Mouse (Mus musculus): ENCODE data around the gene Fam228b. TPM values are rescaled to one million over a fixed set of nuclear protein-coding genes. Genes with fewer than 3 reads are reported as not detected.
"Not testable (repeated sequence)": the region's sequence is repeated elsewhere in the genome, so short reads cannot be mapped to it uniquely, and the experiment has no call there.

Gene Fam228b
- polyA plus RNA-seq, 1 experiment from 2014 or later, result 5.6 TPM

DNA sequence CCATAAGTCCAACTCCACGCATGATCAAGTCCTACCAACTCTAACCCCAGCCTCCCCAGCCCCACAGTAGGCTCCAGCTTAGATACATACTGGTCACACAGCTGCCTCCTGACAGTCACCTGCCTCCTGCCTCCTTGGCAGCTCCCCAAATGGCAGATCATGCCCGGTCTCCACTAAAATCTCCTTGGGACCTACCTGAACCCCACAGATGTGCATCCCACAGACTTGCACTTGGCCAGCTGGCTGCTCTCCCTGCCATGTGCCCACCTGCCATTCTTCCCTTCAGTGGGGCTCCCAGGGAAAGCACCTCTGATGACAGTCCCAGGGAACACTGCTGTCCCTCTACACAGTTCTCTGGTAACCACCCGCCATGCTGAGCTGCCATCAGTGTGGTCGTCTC lies 60.8 kb downstream of the Fam228b start:
- Histone ChIP-seq H3K4me1 (no peaks in the 10 kb centered on the region), H3K27me3 (no peaks in the 10 kb centered on the region), H3K9ac (no peak overlapping the region), H3K36me3 (peaks cover 50% of the 10 kb centered on the region), H3K4me2 (replicated peaks) (no peak overlapping the region), H3K4me3 (no peak overlapping the region), H3K9me3 (no peaks in the 10 kb centered on the region), H3K27ac (no peak overlapping the region)
- no peak for ATAC-seq (ENCODE audit: low FRiP score, low read depth)
- WGBS, result 77% methylated on average over 4 of the region's 4 CpGs

DNA sequence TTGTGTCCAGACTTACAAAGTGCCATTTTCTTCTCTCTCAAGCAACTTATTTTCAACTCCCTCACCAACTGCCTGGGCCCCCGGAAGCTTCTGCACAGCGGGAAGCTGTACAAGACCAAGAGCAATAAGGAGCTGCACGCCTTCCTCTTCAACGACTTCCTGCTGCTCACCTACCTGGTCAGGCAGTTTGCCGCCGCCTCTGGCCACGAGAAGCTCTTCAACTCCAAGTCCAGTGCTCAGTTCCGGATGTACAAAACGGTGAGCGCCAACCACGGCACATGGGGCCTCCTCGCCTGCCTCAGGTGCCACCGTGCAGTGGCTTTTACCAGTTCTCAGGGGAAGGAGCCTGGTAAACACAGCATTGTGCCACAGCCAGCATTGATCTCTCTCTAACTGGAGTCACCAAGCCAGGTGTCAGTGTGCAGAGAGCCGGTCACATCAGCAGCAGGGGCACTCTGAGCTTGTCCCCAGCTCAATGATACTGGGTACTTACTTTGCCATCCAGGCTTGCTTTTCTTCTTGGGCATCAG lies 61.5 kb downstream of the Fam228b start:
- WGBS, result 80% methylated on average over 14 of the region's 14 CpGs
- peaks cover 45% of the 10 kb centered on the region for H3K36me3 ChIP-seq
- H3K9me3 ChIP-seq, result no peaks in the 10 kb centered on the region
- no peak for ATAC-seq (ENCODE audit: low FRiP score, low read depth)
- H3K9ac ChIP-seq, result no peak overlapping the region
- no peak overlapping the region for H3K27ac ChIP-seq
- H3K4me1 ChIP-seq, result no peaks in the 10 kb centered on the region
- H3K4me2 ChIP-seq (replicated peaks), result no peak overlapping the region
- H3K27me3 ChIP-seq, result no peaks in the 10 kb centered on the region
- H3K4me3 ChIP-seq, result no peak overlapping the region

DNA sequence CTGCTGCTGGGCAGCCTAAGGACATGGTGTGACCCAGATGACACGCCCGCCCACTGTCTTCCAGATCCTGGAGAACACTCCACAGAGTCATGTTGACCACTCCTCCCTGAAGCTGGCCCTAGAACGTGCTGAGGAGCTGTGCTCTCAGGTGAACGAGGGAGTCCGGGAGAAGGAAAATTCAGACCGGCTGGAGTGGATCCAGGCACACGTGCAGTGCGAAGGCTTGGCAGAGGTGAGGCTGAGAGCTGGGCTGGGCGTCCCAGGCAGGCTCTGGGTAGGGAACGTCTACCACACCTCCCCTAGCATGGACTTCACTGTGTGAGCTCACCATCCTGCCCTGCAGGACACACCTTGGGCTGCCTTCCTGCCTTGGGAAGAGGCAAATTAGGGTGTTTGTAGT lies 62.2 kb downstream of the Fam228b start:
- H3K4me3 ChIP-seq, result no peak overlapping the region
- H3K27ac ChIP-seq, result no peak overlapping the region
- ATAC-seq (ENCODE audit: low FRiP score, low read depth), result no peak
- H3K9ac ChIP-seq, result no peak overlapping the region
- peaks cover 46% of the 10 kb centered on the region for H3K36me3 ChIP-seq
- no peaks in the 10 kb centered on the region for H3K9me3 ChIP-seq
- WGBS, result 80% methylated on average over 10 of the region's 10 CpGs
- H3K4me1 ChIP-seq, result no peaks in the 10 kb centered on the region
- no peak overlapping the region for H3K4me2 ChIP-seq (replicated peaks)
- no peaks in the 10 kb centered on the region for H3K27me3 ChIP-seq

DNA sequence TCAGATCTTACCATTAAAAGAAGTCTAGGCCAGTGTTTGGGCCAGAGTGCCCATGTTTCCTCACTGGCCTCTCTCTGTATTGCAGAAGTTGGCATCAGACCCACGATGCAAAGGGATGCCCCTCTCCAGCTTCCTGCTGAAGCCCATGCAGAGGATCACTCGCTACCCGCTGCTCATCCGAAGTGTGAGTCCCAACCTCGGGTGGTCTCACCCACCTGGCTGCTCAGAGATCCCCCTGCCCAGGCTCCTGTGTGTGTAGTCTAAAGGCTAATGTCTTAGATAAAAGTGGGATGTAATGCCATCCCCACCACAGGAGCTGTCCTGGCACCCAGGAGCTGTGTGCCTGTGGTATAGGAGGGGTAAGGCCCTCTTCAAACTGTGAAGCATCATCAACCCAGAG lies 62.9 kb downstream of the Fam228b start:
- 95% methylated on average over 5 of the region's 5 CpGs for WGBS
- peaks cover 52% of the 10 kb centered on the region for H3K36me3 ChIP-seq
- no peak for ATAC-seq (ENCODE audit: low FRiP score, low read depth)

DNA sequence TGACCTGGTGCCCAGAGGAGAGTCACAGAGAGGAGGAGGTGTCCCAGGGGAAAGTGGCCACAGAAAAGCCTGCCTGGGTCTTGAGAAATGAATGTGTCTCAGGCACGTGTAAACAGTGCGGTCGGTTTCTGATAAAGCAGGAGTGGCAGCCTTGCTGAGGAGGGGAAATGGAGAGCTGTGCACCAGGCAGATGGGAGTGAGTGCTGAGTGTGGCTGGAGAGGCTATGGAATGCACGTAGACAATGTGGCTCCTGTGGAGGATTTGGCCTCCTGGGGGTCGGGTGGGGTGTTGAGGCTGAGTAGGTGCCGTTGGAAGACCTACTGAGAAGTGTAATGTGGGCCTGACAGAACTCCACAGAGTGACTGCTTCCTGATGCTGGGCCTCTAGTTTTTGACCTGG lies 63.4 kb downstream of the Fam228b start:
- H3K4me3 ChIP-seq; H3K9me3 ChIP-seq; H3K27ac ChIP-seq; H3K4me2 ChIP-seq (replicated peaks); ATAC-seq (ENCODE audit: low FRiP score, low read depth); H3K27me3 ChIP-seq; H3K4me1 ChIP-seq; H3K9ac ChIP-seq: not testable (repeated sequence)
- peaks cover 53% of the 10 kb centered on the region for H3K36me3 ChIP-seq
- 80% methylated on average over 6 of the region's 6 CpGs for WGBS

More for the DNA sequence above, 62.9 kb downstream of the Fam228b start:
- H3K9me3 ChIP-seq, result no peaks in the 10 kb centered on the region
- H3K4me2 ChIP-seq (replicated peaks), result no peak overlapping the region
- H3K9ac ChIP-seq, result no peak overlapping the region
- no peaks in the 10 kb centered on the region for H3K27me3 ChIP-seq
- no peaks in the 10 kb centered on the region for H3K4me1 ChIP-seq
- no peak overlapping the region for H3K4me3 ChIP-seq
- H3K27ac ChIP-seq, result no peak overlapping the region

DNA sequence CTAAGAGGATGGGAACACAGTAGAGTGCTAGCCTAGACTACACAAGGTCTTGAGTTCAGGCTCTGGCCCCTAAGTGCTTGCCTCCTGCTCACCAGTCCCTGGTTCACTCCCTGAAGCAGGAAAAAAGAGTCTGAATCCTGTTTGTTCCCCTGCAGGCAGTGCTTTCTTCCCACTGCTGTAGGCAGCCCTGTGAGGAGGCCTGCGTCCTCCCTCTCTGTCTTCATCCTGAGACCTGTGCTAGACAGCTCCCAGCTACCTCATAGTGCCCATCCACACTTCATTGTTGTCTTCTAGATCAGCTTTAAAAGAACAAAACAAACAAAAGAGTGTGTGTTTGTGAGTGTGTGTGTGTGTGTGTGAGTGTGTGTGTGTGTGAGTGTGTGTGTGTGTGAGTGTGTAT lies 74.5 kb downstream of the Fam228b start:
- no peak overlapping the region for H3K4me2 ChIP-seq (replicated peaks)
- H3K4me1 ChIP-seq, result no peaks in the 10 kb centered on the region
- no peaks in the 10 kb centered on the region for H3K27me3 ChIP-seq
- H3K36me3 ChIP-seq, result peaks cover 20% of the 10 kb centered on the region
- ATAC-seq (ENCODE audit: low FRiP score, low read depth), result no peak
- H3K9ac ChIP-seq, result no peak overlapping the region
- WGBS, result 95% methylated on average over 1 of the region's 1 CpGs
- no peak overlapping the region for H3K4me3 ChIP-seq
- H3K9me3 ChIP-seq, result no peaks in the 10 kb centered on the region
- H3K27ac ChIP-seq, result no peak overlapping the region

DNA sequence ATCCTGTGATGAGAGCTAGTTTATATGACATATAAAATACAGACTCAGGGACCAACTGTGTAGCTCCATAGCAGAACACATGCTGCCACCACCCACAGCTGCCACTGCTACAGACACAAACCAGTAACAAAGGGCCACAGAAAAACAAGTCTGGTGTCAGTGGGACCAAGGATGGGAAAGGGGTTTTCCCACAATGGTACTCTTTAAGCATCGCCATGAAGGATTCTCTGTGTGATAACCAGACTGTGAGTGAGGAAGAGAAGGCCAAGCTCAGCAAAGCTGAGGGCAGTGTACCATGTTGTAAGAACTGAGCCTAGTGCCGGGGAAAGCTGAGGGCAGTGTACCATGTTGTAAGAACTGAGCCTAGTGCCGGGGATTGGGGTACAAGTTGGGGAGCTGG lies 77.9 kb downstream of the Fam228b start:
- 84% methylated on average over 3 of the region's 3 CpGs for WGBS
- ATAC-seq (ENCODE audit: low FRiP score, low read depth), result no peak
- no peak overlapping the region for H3K4me2 ChIP-seq (replicated peaks)
- no peaks in the 10 kb centered on the region for H3K9me3 ChIP-seq
- no peaks in the 10 kb centered on the region for H3K27me3 ChIP-seq
- H3K9ac ChIP-seq, result no peak overlapping the region
- H3K4me1 ChIP-seq, result no peaks in the 10 kb centered on the region
- no peak overlapping the region for H3K4me3 ChIP-seq
- H3K27ac ChIP-seq, result no peak overlapping the region
- peaks cover 6% of the 10 kb centered on the region; the same call in 1 of the 2 replicates for H3K36me3 ChIP-seq

Other genes starting within 250 kb of the Fam228b start
- gene Itsn2, start 176.6 kb downstream of the Fam228b start, polyA plus RNA-seq (2015; fragmentation: Nextera tagmentation; extraction: Ambion mirVana), result 33.0 and 35.8 TPM in 2 replicates
- not detected in 2 replicates for gene Gm3625, start 176.3 kb downstream of the Fam228b start, polyA plus RNA-seq (2015; fragmentation: Nextera tagmentation; extraction: Ambion mirVana)
- gene Fam228a, start 30.8 kb downstream of the Fam228b start, polyA plus RNA-seq (2015; fragmentation: Nextera tagmentation; extraction: Ambion mirVana), result 0.59 and 0.64 TPM in 2 replicates
- gene Pfn4, start 245 bp downstream of the Fam228b start, polyA plus RNA-seq (2015; fragmentation: Nextera tagmentation; extraction: Ambion mirVana), result 3.3 and 5.3 TPM in 2 replicates
- 220 and 232 TPM in 2 replicates for gene Sf3b6, start 48.3 kb upstream of the Fam228b start, polyA plus RNA-seq (2015; fragmentation: Nextera tagmentation; extraction: Ambion mirVana)
- gene Fkbp1b, start 72.3 kb upstream of the Fam228b start, polyA plus RNA-seq (2015; fragmentation: Nextera tagmentation; extraction: Ambion mirVana), result 14.0 and 14.8 TPM in 2 replicates
- gene Wdcp, start 74.0 kb upstream of the Fam228b start, polyA plus RNA-seq (2015; fragmentation: Nextera tagmentation; extraction: Ambion mirVana), result 21.5 and 26.5 TPM in 2 replicates
- 1.6 and 2.3 TPM in 2 replicates for gene Mfsd2b, start 105.1 kb upstream of the Fam228b start, polyA plus RNA-seq (2015; fragmentation: Nextera tagmentation; extraction: Ambion mirVana)
- gene Ubxn2a, start 138.4 kb upstream of the Fam228b start, polyA plus RNA-seq (2015; fragmentation: Nextera tagmentation; extraction: Ambion mirVana), result 25.4 and 25.8 TPM in 2 replicates
- gene Atad2b, start 148.1 kb upstream of the Fam228b start, polyA plus RNA-seq (2015; fragmentation: Nextera tagmentation; extraction: Ambion mirVana), result 11.3 and 11.8 TPM in 2 replicates

All from limb, embryonic 13.5 days (tissue).